Mouse (Mus musculus) natural killer cell, adult 2 months (primary cell): ENCODE measurements around the gene Pcbp4.

Source experiments
- DNase-seq, 2 experiments: peaks; one replicate each; pipeline ENCODE4 v3.0.0; 2022; ENCODE audit warnings: low spot score in 2 of 2

The Pcbp4 gene

DNA sequence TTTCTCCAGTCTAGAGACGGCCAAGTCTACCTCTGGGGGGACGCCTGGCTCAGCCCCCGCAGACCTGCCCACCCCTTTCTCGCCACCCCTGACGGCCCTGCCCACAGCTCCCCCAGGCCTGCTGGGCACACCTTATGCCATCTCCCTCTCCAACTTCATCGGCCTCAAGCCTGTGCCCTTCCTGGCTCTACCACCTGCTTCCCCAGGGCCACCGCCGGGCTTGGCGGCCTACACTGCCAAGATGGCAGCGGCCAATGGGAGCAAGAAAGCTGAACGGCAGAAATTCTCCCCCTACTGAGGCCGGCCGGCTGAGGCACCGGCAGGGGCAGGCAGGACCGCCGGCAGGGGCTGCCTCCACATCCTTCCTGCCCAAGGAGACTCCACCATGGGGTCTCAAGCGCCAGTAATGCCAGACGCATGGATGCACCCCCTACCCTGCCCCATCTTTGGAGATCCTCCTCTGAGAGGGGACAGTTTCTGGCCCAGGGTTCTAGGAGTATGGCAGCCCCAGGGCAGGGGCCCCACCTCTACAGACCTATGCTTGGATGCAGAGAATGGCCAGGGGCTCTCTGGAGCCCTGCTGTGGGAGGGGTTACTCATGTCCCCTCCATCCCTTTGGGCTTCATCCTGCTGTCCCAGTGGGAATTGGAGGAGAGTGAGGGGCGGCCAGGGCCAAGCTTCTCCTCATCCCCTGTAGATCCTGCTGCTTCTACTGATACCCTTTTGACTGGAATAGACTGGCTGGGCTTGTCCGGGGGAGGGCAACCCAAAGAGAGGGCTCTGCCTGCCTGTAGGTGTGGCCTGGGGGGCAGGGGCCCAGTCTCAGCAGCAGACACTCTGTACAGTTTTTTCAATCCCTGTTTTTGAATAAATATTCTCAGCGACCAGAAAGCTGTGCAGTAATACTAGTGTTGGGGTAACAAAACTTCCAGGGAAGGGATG lies 10.3 kb downstream of the Pcbp4 start:
- DNase-seq: no peak

DNA sequence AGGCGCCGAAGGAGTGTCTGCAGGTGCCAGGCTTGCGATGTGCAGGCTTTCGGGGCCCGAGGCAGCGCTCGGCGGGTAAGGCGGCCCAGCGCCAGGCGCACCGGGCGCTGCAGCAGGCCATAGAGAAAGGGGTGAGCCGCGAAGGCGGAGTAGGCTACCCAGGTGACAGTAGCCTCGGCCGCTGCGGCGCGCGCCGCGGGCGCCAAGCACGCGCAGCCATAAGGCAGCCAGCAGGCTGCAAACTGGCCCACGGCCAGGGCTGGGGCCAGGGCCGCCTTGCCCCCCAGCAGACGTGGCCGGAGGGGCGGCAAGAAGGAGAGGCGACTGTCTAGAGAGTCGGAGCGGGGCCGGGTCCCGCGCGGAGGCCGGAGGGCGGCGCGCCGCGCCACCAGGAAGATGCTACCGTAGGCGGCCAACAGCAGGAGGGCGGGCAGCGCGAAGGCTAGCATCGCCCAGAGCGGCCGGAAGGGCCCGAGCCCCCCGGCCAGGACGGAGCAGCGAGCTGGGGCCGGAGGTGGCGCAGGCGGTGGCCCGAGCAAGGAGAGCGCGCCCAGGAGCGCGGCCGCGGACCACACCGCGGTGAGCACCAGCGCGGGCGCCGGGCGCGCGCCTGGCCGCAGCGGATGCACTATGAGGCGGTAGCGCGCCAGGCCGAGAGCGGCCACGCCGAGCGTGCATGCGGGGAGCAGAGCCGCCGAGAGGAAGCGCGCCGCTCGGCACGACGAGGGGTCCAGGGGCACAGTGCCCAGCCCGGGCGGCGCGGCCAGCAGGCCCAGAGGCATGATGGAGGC lies 11.9 kb downstream of the Pcbp4 start:
- peak; percentile 37 to 40 for DNase-seq

DNA sequence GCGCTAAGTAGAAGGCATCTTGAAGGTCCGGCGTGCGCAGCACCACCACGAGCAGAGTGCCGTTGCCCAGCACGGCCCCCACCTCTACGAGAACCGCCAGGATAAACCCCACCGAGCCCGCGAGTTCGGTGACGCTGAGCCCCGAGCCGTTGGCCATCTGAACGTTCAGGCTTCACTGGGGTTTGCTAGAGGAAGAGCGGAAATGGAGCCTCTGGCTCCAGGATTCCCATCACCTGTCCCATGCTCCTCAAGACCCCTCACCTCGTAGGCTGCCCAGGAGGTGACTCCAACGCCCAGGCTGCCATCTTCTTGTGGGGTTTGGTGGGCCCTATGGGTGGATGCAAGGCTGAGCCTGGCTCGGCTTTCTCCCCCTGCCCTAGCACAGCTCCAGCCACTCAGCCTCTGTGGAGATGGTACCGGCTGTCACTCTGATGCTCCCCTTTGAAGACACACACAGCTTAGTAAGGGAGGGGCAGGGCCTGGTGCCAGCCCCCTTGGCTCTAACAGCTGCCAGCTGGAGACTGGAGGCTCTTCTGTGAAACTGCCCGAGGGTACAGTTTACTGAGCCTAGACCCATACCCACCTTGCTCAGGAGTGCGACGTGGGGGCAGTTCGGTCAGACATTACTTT lies 12.6 kb downstream of the Pcbp4 start, which contains the start of gene Gpr62:
Gpr62 (minus strand) TSS at position 368 of the 630 bp plus-strand sequence.
- no peak for DNase-seq

DNA sequence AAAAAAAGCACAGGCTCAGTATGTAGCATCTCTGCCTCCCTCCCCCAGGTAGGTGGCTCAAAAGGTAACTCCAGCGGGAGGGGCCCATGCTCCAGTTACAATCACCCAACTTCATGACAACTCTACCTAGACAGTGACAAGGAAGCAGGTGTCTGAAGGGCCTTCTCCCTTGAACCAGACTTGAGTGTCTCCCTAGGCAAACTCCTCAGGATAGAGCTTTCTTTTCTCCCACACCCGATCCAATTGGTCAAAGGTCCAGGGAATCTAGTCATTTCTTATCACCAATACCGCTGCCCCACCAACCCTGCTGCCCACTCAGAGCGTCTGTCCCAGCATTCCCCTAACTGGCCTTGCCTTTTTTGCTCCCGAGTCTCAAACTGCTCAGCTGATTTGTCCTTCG lies 13.6 kb downstream of the Pcbp4 start:
- DNase-seq: no peak

DNA sequence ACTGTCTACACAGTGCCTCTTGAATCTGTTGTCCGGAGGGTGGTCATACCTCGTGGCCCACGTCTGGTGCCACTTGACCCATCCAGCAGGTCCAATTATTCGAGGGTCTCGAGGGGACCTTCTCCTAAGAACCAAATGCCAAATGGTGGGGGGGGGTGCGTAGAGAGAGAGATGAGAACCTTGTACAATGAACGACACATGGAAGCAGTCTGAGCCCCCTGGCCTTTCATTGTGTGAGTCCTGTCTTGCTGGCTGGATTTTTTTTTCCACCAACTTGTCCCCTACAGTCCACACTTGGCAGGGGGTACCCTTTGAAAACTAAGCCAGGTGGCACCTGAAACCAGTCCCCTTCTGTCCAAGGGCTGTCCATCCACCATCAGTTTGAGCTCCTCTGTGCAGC lies 14.7 kb downstream of the Pcbp4 start:
- no peak for DNase-seq

DNA sequence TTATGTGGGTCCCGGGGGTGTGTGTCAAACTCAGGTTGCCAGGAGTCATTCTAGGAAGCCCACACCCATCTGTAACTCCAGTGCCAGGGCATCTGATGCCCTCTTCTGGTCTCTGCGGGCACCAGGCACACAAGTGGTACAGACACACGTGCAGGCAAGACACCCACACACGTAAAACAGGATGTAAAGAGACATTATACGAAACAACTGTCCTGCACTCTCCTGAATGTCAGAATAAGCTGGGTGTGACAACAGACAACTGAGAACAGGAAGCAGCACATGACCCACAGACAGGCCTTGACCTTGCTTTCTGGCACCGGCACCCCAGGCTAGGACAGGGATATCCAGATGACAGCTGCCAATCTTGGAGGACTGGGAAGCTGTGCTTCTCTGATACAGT lies 16.2 kb downstream of the Pcbp4 start:
- DNase-seq: peak in 1 of 2 experiments; percentile 33

DNA sequence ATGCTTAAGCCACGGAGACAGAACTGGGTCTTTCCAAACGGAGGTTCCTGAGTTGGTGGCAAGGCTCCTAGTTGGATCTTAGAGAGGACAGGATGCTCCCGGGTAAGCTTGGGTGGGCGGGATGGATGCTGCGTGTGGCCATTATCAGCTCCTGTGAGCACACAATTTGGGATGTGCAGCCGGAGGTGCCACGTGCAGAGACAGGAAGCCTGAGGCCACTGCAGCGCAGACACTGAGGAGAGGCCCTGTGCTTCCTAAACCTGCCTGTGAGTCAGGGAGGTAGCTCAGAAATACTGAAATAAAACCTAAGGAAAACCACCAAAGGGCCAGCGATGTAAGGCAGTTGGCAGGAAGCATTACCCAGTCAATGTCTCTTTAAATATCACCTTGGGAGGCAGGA lies 16.7 kb downstream of the Pcbp4 start:
- no peak for DNase-seq

DNA sequence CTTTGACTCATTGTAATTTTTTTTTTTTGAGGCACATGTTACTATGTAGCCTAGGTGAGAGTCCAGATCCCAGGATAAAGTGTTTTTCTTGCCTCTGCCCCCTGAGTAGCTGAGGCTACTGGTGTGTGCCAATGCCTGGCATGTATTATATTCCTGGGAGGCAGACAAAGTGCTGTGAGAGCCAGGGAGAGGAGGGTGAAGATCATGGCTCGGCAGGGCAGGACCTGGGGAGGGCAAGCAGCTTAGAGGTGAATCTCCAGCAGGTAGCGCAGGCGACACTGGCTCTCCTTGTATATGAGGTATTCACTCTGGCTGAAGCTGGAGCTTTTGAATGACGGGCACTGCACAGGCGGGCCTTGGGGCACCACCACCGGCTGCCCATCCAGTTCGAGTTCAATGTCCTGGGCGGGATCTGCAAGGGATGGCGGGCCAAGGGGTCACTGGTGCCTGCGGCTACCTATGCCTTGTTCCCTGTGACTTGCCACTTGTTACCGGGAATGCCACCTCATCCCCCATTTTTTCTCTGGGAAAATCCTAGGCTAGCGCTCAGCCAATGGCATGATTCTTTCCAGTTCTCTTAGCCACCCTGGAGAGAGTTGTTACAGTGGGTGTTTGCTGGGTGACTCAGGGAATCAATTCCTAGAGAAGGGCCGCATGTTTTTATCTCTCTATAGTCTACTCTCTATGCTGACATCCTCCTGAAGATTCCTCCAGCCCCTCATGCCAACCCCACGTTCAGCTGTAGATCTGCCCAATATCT lies 18.1 kb downstream of the Pcbp4 start:
- DNase-seq: no peak

DNA sequence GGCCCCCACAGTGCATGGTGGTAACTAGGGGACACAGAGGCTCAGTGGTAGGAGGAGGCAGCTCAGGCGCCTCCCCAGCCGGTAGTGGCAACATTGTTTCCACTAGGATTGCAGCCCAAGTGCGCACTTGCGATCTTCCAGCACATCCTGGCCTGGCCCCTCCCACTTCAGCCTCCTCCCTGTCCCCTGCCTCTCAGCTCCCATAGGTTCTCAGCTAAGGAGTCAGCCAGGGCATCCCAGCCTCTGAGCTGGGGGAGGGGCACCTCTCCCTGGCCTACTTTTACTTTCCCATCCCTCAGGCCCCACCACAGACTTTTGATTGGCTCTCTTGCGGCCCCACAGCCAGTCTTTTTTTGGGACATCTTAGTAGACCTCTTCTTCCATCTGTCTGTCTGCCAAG lies 18.8 kb downstream of the Pcbp4 start:
- no peak for DNase-seq

DNA sequence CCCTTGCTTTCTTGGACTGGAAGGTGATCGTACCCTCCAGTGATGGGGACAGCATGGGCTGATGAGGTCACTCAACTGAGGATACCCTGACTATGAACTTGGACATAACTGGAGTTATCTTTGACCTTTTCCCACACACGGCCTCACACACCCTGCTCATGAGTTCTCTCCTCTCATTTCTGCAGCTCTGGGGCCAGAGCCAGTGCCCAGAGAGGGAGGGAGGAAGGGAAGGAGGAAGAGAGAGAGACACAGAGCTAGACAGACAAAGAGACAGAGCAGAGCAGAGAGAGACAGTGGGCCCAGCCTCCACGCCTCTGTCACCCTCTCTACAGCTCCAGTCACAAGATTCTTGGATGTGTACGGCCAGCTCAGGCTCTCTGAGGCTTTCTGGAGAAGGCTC lies 19.2 kb downstream of the Pcbp4 start:
- no peak for DNase-seq

DNA sequence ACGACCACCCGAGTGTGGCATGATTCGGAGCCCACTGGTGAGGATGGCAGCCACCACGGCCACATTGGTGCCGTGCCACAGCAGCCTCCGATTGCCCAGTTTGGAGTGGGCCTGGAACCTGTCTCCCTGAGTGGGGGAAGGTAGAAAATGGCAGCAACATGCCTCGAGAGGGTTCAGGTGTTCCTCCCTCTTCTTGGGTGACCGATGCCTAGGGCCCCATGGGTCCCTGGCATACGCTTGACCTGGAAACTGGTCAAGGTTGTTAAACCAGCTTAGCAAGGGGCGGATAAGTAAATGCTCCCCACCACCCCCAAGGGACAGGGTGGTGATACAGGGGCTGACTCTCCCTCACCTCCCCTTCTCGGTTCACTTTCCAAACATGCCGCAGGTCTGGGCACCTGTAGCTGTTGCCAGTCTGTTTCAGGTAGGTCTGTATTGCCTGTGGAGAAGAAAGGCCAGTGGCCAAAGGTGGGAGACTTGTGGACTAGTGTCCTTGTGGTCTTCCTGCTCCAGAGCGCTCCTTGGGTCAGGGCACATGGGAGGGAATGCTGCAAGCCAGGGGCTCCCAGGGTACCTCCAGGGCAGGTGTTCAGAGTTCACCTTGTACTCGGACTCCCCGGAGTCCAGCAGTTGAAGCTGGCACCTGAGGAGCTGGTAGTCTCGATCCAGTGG lies 20.1 kb downstream of the Pcbp4 start:
- no peak for DNase-seq

DNA sequence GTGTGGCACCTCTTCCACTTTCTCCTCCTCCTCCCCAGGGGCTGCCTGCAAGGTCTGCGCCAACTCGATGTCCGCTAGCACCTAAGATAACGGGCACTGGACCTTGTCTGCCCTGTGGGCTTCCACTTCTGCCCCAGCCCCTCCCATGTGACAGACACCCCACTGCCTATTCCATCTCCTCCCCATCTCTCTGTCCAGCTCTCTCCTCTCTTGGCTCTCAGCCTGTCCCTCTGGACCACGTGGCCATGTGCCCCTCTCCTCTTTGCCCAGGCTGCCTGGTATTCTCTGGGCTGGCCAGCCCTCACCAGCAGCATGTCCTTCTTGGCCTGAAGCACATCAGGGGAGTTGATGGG lies 20.6 kb downstream of the Pcbp4 start:
- DNase-seq: no peak

DNA sequence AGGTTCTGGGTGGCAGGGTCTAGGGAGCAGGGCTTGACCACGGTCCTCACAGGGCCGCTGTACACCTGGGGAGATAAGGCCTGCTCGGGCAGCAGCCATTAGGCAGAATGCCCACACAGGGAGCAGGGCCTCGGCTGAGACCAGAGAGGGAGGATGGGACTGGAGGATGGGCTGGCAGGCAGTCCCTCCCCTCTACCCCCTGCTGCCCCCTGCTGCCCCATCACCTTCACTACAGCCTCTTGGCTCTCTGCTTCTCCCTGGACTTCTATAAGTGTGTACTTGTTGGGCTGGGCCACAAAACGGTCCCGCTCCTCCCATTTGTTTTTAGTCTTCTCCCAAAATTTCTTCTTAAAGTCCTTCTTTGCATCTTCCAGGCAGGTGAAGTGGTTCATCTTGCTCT lies 21.4 kb downstream of the Pcbp4 start:
- DNase-seq: peak; percentile 60 to 71

DNA sequence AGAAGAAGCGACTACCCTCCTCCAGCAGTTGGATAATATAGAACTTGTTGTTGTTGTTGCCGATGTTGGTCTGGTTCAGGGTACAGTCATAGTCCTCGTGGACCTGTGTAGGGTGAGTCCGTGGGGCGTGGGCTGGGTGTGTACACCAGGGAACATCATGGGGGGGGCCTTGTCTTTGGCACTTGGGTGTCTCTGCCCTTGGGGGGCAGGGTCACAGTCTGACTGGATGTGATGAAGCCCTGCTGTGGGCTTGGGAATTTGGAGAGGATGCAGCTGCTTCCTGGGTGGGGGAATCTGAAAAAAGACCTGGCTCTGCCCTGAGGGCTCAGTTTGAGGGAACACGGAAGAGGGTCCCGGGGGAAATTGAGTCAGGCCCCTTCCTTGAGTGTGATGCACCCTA lies 22.0 kb downstream of the Pcbp4 start:
- DNase-seq: no peak

DNA sequence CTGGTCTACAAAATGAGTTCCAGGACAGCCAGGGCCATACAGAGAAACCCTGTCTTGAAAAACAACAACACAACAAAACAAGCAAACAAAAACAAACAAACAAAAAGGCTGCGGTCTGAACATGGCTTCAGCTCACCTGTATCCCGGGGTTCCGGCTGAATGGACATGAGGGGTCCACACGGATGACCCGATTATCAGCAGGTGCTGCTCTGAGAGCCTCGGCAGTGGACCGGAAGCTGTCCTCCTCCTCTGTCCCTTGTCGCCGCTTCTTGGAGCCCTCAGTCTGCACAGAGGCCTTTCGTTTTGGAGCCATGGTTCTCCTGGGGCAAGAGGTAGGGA lies 22.5 kb downstream of the Pcbp4 start, which contains the start of gene Rrp9:
Rrp9 (plus strand) TSS at position 301 of the 339 bp plus-strand sequence.
- DNase-seq: no peak

DNA sequence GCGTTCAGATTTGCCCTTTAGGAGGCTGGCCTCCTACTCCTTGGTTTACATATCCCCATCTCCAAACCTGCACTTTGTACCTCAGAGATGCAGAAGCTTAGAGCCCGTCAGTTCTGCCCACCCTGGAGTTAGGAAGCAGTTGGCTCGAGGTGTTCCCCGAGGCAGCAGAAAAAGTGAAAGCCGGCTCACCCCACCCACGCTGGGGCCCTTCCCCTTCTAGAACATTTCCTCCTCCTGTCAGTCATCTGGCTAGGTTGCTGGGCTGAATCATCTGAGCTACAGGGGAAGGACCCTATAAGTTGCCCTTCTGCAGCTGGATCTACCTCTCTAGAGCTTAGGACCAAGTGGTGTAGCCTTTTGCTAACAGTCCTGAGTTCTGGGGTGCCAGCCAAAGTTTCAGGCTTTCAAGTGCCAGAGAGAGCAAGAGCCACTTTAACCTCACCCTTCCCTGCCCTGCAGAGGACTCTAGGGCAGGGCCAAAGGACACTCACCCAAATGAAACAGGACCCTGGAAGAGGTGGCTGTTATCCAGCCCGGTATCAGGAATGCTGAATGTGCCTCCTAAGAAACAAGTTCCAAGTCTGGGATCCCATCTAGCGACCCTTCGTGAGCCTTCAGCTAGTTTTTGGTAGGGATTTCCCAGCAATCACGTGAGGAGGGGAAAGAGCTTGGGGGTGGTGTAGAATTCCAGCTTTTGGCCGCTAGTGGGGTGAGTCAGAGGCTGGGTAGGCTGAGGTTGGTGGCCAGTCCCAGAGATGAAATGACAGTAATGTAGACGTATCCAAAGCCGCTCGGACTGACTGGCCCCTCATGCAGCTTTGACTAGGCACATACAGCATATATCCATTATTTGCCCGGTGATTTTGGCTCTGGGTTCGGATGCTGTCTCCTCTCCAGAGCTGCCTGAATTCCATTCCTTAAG lies 23.2 kb downstream of the Pcbp4 start:
- peak; percentile 51 to 68 for DNase-seq

DNA sequence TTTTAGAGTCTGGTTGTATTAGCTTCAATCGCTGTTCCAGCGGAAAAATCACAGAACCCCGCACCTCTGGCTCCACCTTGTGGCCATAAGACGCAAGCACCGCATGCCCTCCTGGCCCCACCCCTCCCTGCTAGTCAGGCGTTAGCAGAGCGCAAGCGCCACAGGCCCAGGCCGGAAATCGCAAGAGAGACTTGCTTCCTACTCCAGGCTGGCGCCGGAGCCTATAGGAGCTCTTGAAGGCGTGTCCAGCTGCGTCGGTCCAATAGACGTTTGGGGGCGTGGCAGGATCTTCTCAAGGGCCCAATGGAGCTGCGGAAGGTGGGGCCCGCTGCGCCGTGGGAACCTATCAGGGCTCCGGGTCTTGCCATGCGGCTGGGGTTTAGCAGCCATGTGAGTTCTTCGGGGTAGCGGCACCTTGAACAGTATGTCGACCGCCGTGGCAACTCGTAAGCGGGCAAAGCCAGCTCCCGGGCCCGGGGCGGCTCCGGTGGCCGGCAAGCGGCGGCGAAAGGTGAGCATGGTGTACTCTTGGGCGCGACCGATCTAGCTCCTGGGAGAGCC lies 23.9 kb downstream of the Pcbp4 start, which contains the start of gene Parp3:
Parp3 (minus strand) TSS at position 26 of the 561 bp plus-strand sequence.
- peak; percentile 98 to 99 for DNase-seq

DNA sequence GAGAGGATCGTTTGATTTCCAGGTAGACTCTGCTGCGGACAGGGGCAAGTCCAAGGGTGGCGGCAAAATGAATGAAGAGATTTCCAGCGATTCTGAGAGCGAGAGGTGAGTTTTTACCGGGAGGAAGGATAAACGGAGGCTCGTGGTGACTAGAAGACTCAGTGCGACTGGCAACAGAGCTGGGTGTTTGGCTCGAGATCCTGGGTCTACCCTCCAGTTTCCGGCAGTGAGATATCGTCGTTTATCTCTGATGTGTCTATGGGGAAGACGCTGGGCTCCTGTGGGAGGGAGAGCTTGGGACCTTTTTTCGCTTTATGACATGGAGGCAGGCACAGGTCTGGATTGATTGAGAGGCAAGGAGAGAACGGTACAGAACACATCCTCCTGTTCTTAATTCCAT lies 24.6 kb downstream of the Pcbp4 start:
- DNase-seq: no peak

DNA sequence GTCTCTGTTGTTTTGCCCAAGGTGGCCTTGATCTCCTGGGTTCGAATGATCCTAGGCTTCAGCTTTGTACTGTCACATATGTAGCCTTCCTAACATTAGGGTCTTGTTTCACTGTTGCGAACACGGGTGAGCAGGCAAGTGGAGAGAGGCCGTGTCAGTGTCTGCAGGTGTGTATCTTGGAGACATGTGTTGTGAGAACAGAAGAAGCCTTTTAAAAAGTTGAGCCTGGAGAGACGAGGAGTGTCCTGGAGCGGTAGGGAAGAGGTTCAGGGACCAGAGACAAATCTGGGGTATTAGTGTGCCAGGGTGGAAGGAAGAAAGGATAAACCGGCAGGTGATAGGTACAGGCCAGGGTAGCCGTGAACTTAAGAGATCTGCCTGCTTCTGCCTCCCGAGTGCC lies 25.0 kb downstream of the Pcbp4 start:
- no peak for DNase-seq

DNA sequence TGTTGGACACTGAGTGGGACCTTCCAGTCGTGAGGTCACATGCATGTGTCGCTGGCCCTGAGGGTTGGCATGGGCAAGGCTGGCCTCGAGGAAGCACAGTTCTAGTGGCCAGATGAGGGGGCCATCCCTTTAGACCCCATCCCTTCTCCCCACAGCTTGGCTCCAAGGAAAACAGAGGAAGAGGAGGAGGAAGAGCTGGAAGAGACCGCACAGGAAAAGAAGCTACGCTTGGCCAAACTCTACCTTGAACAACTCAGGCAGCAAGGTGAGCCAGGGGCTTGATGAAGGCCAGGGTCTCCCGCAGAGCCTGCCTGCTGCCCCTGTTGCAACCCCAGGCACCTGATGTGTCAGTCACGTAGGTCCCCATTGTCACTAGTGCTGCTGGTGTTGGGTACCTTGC lies 27.4 kb downstream of the Pcbp4 start:
- no peak for DNase-seq
